Mouse (Mus musculus): ENCODE measurements around the gene Prrg2.
"Not testable (repeated sequence)": the region's sequence is repeated elsewhere in the genome, so short reads cannot be mapped to it uniquely, and the experiment has no call there.

Prrg2 gene

GRCm38 (mm10) chr7:45035631-45036030 lies 26.8 kb downstream of the Prrg2 start:
- DNase-seq (ENCODE audit: low spot score in 2 of 2) = no peak

- DNase-seq (ENCODE audit: low spot score in 2 of 2) = no peak
Observed at GRCm38 (mm10) chr7:45033722-45034359, 28.6 kb downstream of the Prrg2 start.

- DNase-seq (ENCODE audit: low spot score in 2 of 2) = no peak
Observed at GRCm38 (mm10) chr7:45030857-45031256, 31.6 kb downstream of the Prrg2 start.

GRCm38 (mm10) chr7:45029995-45030394 lies 32.5 kb downstream of the Prrg2 start:
- DNase-seq (ENCODE audit: low spot score in 2 of 2) = no peak

- no peak for DNase-seq (ENCODE audit: low spot score in 2 of 2)
Observed at GRCm38 (mm10) chr7:45028351-45028750, 34.1 kb downstream of the Prrg2 start.

GRCm38 (mm10) chr7:45027761-45028160 lies 34.7 kb downstream of the Prrg2 start:
- DNase-seq (ENCODE audit: low spot score in 2 of 2) = no peak

- no peak for DNase-seq (ENCODE audit: low spot score in 2 of 2)
Observed at GRCm38 (mm10) chr7:45026256-45026655, 36.2 kb downstream of the Prrg2 start.

GRCm38 (mm10) chr7:45025601-45026220 lies 36.8 kb downstream of the Prrg2 start:
- no peak for DNase-seq (ENCODE audit: low spot score in 2 of 2)

- no peak for DNase-seq (ENCODE audit: low spot score in 2 of 2)
Observed at GRCm38 (mm10) chr7:45024281-45025248, 37.9 kb downstream of the Prrg2 start.

- DNase-seq (ENCODE audit: low spot score in 2 of 2) = not testable (repeated sequence)
Observed at GRCm38 (mm10) chr7:45023711-45024110, 38.8 kb downstream of the Prrg2 start.

GRCm38 (mm10) chr7:45020225-45020624 lies 42.3 kb downstream of the Prrg2 start:
- DNase-seq (ENCODE audit: low spot score in 2 of 2) = no peak

- no peak for DNase-seq (ENCODE audit: low spot score in 2 of 2)
Observed at GRCm38 (mm10) chr7:45019031-45019571, 43.4 kb downstream of the Prrg2 start.

GRCm38 (mm10) chr7:45017242-45018061 lies 45.0 kb downstream of the Prrg2 start, which contains the start of gene Rras:
TSS of gene Rras (plus strand) at chr7:45017961.
- peak; percentile 71 to 88 for DNase-seq (ENCODE audit: low spot score in 2 of 2)

- no peak for DNase-seq (ENCODE audit: low spot score in 2 of 2)
Observed at GRCm38 (mm10) chr7:45016761-45017160, 45.7 kb downstream of the Prrg2 start.

- peak; percentile 97 to 99 for DNase-seq (ENCODE audit: low spot score in 2 of 2)
Observed at GRCm38 (mm10) chr7:45015957-45016612, 46.4 kb downstream of the Prrg2 start, which contains the start of gene Scaf1. TSS of gene Scaf1 (minus strand) at chr7:45016363.

- peak in 1 of 2 experiments; percentile 56 for DNase-seq (ENCODE audit: low spot score in 2 of 2)
Observed at GRCm38 (mm10) chr7:45015344-45015956, 47.0 kb downstream of the Prrg2 start.

GRCm38 (mm10) chr7:45014096-45014451 lies 48.4 kb downstream of the Prrg2 start:
- no peak for DNase-seq (ENCODE audit: low spot score in 2 of 2)

GRCm38 (mm10) chr7:45013366-45014095 lies 48.9 kb downstream of the Prrg2 start:
- no peak for DNase-seq (ENCODE audit: low spot score in 2 of 2)

- DNase-seq (ENCODE audit: low spot score in 2 of 2) = no peak
Observed at GRCm38 (mm10) chr7:45012824-45013223, 49.7 kb downstream of the Prrg2 start.
